Mouse (Mus musculus) bone marrow macrophage, adult 2 months (primary cell): ENCODE measurements around the gene Vim. TPM values are rescaled to one million over a fixed set of nuclear protein-coding genes. Genes with fewer than 3 reads are reported as not detected.

ENCODE experiments used
- H3K27ac ChIP-seq: 2 replicates; pipeline ENCODE4 v1.5.1; 2012; ENCODE audit warnings: low read depth, low read length; ENCODE audit not compliant: insufficient read depth
- H3K4me1 ChIP-seq: 2 replicates; pipeline ENCODE4 v1.6.1; 2012; ENCODE audit warnings: low read length; ENCODE audit not compliant: control insufficient read depth, insufficient read depth
- H3K4me3 ChIP-seq: 2 replicates; pipeline ENCODE4 v1.5.1; 2012; ENCODE audit warnings: mild to moderate bottlenecking, low read length, moderate library complexity; ENCODE audit not compliant: insufficient read depth
- CTCF ChIP-seq: IDR thresholded peaks from 2 replicates; pipeline ENCODE4 v1.5.1; 2012; ENCODE audit warnings: low read depth, mild to moderate bottlenecking, low read length, moderate library complexity
- POLR2A ChIP-seq: IDR thresholded peaks from 2 replicates; pipeline ENCODE4 v1.6.1; 2012; ENCODE audit warnings: mild to moderate bottlenecking, low read depth, low read length, borderline replicate concordance
- polyA plus RNA-seq: library from polyadenylated mRNA; stranded (reverse); fragments of >200 nt; gene quantifications from 2 replicates; pipeline ENCODE4 v1.2.4, GENCODE M21; 2012; ENCODE audit not compliant: missing spikeins, insufficient read depth, insufficient read length

Gene Vim
- polyA plus RNA-seq, 1 experiment: 1,732 TPM

GRCm38 (mm10) chr2:13630136-13630832 lies 56.6 kb downstream of the Vim start:
- Histone ChIP-seq H3K4me3 (no peak overlapping the region), H3K4me1 (no peaks in the 10 kb centered on the region), H3K27ac (no peak overlapping the region)
- no peak for TF ChIP-seq CTCF
- no peak for TF ChIP-seq POLR2A

Other genes with a start within 250 kb of the Vim start
- 0.08 TPM in 1 of 2 replicates, not detected in the other for gene Cubn, start 82.1 kb upstream of the Vim start, polyA plus RNA-seq
- 3.9 and 6.9 TPM in 2 replicates for gene Trdmt1, start 29.3 kb upstream of the Vim start, polyA plus RNA-seq
- gene St8sia6, start 220.1 kb downstream of the Vim start, polyA plus RNA-seq: 0.56 and 0.80 TPM in 2 replicates